Mouse (Mus musculus): ENCODE measurements around the gene Smpdl3b. TPM values are rescaled to one million over a fixed set of nuclear protein-coding genes. Genes with fewer than 3 reads are reported as not detected.
A peak's percentile ranks its signal among the peaks of the same experiment; 100 is the strongest.
"Not testable (repeated sequence)": the region's sequence is repeated elsewhere in the genome, so short reads cannot be mapped to it uniquely, and the experiment has no call there.

Gene Smpdl3b
- total RNA-seq (2021) = 1 to 10 TPM in 1 of 2 experiments, under 1 TPM in 1; 0.59 to 1.0 TPM
- long read RNA-seq, experiment 1, partial matches to known transcripts = 0 of 1 reads
- long read RNA-seq, experiment 1, other reads (novel, unspliced or antisense) = 1 of 1 reads
- long read RNA-seq, experiment 2, partial matches to known transcripts = 1 of 4 reads
- long read RNA-seq, experiment 2, other reads (novel, unspliced or antisense) = 1 of 4 reads

DNA sequence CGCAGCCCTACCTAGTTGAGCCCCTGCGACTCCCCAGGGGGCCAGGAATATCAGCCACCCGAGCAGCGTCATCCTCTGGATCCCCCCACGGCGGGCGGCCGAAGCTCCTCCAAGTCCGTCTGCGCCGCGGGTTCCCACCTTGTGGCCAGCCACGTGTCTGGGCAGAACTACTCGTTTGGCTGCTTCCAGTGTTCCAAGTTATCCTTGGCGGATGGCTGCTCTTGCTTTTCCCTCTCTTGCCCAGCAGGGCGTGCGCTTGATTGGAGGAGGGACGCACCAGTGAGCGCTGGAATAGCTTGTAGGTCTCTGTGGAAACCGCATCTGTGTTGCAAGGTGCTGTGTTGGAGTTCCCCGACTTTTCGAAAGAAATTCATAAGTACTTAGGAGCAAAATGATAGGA lies at the start of gene Smpdl3b:
Smpdl3b (minus strand) TSS at position 279 of the 400 bp plus-strand sequence.
- peak; percentile 76 for DNase-seq

DNA sequence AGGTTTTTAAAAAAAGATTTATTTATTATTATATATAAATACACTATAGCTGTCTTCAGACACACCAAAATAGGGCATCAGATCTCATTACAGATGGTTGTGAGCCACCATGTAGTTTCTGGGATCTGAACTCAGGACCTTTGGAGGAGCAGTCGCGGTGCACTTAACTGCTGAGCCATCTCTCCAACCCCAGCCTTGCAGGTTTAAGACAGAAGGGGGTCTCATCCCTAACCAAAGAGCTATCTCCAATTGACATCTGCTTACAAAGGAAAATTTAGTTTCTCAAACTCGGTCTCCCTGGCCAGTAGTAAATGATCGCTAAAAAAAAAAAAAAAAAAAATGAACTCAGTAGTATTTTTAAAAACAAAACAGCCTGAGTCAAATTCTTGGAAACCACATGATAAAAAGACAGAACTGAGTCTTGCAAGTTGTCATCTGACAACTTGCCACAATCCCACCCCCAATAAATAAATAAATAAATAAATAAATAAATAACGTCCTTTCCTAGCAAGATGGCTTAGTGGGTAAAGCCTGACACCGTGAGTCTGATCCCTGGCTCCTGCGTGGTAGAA lies 49.7 kb upstream of the Smpdl3b start:
- DNase-seq = no peak

DNA sequence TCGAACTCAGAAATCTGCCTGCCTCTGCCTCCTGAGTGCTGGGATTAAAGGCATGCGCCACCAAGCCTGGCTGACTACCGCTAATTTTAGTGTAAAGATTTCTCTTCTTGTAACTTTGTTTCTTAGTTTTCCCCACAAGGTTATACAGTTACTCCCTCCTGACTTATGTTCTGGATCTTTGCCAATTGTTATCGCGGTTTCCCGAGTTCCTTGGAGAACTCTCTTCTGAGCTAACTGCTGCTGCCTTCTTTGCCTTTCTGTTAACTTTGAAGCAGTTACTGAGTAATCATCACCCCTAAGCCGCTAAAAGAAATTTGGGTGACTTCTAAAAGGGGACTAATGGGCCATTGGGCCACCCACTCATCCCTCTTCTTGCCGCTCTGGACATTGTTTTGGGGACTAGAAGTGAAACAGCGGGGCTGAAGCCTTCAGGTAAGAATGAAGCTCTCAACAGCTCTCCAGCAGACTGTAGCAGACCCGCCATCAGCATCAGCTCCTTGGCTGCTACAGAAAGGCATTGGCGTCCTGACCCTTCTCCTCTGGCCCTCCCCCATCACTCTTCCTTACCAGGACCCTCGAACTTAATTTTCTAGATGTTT lies 48.6 kb upstream of the Smpdl3b start:
- no peak for DNase-seq

DNA sequence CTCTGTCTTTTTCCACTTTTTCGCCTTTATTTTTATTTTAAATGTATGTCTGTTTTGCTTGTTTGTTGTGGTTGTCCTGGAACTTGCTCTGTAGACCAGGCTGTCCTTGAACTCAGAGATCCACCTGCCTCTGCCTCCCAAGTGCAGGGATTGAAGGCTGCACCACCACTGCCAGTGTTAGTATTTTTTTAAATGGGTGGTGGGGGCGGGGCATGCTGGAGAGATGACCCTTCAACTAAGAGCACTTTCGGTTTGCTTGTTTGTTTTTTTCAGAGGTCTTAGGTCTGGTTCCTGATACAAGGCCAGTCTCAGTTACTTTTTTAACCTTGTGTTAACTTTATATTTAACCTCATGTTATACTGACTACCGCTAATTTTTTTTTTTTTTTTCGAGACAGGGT lies 48.1 kb upstream of the Smpdl3b start:
- no peak for DNase-seq

DNA sequence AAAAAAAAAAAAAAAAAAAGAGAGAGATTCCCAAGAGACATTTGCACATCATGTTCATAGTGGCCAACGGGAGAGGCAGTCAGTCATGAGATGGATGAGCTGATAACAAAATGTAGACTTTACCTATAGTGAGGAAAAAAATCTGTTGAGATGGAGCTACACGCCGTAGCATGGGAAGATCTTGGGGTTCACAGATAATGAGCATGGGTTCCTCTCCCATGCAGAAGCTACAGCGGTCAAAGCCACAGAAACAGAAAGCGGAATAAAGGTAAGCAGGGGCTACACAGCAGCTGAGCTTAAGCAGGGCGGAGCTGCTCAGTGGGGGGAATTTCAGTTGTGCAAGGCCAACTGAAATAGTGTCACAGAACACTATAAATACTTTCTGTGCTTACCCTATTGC lies 47.3 kb upstream of the Smpdl3b start:
- no peak for DNase-seq

DNA sequence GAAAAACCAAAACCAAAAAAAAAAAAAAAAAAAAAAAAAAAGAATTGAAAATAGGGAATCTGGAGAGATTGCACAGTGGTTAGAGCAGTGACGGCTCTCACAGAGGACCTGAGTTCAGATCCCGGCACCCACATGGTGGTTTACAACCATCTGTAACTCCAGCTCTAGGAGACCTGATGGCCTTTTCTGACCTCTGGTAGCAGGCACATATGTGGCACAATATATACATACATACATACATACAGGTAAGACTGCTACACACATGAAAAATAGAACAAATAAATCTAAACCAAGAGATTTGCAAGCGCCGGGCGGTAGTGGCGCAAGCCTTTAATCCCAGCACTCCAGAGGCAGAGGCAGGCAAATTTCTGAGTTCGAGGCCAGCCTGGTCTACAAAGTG lies 46.8 kb upstream of the Smpdl3b start:
- DNase-seq = no peak

DNA sequence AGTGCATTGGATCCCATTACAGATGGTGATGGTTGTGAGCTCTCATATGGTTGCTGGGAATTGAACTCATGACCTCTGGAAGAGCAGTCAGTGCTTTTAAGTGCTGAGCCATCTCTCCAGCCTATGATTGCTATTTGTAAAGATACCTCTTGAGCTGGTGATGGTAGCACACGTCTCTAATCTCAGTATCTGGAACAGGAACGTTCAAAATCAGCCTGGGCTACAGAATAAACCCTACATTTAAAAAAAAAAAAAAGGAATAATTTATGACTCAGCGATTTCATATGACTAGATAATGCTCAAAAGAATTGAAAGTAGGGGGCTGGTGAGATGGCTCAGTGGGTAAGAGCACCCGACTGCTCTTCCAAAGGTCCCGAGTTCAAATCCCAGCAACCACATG lies 46.2 kb upstream of the Smpdl3b start:
- no peak for DNase-seq

DNA sequence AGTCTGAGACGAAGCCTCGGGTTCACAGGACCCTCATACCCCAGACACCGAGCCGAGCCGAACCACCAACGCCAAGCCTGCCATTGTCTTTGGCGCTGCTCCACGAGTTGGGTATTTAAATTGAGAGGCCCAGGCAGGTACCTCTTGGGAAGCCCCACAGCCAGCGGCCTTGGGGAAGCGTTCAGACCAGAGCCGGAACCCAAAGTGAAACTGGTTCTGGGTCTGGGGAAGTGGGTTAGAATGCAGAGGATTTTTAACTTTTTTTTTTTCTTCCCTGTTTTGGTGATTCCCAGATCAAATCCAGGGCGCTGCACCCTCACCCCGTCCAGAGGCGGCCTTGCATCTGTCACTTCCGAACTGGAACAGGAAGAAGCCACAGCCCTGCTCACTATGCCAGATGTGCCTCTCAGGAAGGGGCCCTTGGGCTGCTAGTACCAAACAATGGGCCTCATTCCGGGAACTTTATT lies 45.2 kb upstream of the Smpdl3b start:
- peak; percentile 43 for DNase-seq

DNA sequence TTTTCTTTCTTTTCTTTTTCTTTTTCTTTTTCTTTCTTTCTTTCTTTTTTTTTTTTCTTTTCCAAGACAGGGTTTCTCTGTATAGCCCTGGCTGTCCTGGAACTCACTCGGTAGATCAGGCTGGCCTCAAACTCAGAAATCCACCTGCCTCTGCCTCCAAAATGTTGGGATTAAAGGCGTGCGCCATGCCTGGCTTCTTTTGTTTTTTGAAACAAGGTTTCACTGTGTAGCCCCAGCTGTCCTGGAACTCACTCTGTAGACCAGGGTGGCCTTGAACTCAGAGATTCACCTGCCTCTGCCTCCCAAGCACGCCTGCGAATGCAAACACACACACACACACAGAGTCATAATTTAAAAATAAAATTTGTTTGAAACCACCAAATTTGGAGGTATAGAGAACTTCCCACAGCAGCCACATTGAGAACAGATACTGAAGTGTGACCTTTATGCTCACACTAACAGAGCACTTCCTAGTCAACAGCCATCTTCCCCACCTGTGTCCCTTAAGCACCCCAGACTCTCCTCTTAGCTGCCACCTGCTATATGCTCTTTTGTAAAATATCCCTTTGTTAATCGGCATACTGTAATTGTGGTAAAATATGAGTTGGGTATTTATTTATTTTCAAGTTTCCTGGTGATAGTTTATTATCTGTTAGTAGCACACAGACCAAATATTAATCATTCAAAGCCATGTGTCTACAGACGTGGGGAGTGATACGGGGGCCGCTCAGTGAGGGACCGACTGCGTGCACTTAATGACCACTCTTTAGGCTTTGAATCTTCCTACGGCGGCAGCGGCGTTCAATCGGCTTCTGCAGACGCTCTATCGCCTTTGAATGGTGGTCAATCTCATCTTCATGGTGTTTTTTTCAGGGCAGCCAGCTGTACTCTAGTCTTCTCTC lies 44.4 kb upstream of the Smpdl3b start:
- DNase-seq = no peak

DNA sequence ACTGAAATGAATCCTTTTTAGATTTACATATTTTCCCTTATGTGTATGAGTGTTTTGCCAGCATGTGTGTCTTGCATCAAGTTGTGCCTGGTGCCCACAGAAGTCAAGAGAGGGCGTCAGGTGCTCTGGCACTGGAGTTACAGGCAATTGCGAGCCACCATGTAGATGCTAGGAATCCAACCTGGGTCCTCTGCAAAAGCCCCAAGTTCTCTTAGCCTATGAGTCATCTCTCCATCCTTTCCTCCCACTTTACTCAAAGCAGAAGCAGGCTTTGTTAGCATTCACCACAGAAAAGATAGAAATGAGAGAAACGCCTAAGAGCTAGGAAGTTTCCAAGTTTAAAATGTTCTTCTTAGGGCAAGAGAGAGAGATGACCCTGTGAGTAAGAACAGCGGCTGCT lies 42.8 kb upstream of the Smpdl3b start:
- no peak for DNase-seq

DNA sequence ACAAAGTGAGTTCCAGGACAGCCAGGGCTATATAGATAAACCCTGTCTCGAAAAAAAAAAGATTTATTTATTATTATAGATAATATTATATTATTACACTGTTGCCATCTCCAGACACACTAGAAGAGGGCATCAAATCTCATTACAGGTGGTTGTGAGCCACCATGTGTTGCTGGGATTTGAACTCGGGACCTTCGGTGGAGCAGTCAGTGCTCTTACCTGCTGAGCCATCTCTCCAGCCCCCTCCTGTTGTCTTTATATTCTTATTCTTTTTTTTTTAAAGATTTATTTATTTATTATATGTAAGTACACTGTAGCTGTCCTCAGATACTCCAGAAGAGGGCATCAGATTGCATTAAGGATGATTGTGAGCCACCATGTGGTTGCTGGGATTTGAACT lies 41.6 kb upstream of the Smpdl3b start:
- DNase-seq = not testable (repeated sequence)

DNA sequence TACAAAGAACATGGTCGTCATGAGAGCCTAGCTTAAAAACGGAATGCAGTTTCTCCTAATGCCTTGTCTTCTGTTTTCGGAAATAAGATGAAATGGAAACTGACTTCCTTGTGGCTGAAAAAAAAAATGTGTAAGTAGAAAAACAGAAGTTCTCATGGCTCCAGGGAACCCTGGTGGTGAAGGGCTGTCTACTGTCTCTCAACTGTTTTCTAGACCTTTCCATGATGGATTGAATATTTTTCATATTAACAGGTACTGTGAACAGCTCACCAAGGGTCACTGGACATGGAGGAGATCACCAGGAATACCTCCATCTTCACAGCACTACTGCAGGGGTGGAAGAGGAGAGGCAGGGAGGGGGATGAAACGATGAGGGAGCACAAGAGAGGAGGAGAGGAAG lies 41.0 kb upstream of the Smpdl3b start:
- no peak for DNase-seq

DNA sequence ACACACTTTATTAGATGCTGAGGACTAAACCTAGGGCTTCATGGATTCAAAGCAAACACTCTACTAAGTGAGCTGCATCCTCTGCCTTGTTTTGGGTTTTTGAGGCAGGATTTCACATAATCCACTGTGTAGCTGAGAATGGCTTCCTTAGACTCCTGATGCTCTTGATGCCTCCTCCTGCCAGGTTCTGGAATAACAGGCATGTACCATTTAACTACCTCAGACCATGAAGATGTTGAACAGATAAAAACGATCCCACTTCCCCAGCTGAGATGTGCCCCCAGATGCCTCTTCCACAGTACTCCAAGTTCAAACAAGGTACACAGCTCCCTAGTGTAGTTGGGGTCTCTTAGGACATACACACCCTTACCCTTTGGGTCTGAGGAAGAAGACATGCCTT lies 40.4 kb upstream of the Smpdl3b start:
- no peak for DNase-seq

DNA sequence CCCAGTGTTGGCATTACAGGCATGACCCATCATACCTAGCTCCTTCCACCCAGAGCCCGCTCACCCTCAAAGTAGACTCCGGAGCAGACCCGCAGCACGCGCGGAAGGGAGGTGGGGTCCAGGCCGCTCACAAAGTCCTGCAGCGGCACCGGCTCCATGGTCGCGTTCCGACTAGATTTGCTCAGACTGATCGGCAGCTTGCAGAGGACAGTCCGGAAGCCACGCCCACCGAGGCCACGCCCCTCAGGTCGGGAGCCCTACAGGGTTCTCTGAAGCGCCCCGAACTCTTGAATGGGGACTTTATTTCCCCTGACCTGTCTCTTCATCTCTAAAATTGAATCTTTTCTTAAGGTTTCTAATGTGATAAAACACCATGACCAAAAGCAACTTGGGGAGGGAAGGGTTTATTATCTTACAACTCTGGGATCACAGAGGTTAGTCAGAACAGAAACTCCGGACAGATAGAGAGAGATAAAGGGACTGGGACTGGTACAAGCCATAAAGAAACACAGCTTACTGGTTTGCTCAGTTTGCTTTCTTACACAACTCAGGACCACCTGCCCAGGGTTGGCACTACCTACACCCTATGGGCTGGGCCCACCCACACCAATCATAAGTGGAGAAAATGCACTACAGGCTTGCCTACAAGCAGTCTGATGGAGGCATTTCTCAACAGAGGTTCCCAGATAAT lies 39.3 kb upstream of the Smpdl3b start, which contains the start of gene Themis2:
Themis2 (minus strand) TSS at position 192 of the 691 bp plus-strand sequence.
- DNase-seq = peak; percentile 62

DNA sequence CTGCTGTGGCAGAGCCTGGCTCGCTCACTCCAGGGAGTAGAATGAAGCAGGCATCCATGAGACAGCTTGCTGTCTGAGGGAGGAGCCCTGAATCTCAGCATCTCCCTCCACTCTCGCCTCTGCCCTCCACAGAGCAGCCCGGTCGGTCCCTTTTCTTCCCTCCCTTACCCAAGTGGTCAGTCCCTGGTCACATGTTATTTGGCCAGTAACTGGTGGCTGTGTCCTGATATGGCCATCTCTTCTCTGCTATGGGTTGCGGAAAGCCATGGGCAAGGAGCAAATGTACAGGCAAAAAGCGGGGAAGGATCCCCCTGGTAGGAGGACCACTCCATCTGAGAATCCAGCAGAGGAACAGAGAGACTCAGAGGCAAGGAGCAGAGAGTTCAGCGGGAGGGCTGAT lies 38.1 kb upstream of the Smpdl3b start:
- DNase-seq = no peak

DNA sequence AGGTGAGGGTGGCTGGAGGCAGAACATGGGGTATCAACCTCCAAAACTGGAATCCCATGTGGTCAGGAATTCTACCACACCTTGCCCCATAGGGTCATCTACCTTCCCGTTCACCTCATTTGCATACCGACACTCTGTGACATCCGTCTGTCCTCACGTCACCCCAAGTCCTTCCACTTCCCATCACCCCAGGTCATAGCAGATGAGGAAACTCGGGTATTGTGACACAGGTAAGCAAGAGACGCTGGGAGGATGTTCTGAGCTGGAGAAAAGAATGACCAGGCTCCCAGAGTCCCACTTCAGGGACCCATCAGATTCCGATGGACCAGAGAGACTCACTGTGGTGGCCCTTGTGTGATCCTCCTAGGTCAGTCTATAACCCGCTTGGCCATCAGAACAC lies 37.7 kb upstream of the Smpdl3b start:
- DNase-seq = no peak

DNA sequence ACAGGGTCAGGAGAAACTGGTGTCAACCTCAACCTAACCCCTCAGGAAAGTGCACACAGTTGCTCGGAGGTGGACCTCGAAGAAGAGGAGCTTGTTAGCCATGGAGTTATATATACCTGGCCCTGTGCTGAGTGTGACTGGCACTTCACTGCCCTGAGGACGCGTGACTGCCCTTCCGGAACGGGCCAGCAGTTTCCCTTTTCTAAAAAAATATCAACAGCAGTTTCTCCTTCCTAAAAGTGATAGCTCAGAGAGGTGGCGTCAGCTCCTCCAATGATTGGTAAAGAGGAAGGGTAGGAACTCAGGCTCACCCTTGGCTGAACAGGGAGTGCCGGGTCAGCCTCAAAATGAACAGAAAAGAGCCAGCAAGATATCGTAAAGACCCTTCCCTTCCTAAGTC lies 37.0 kb upstream of the Smpdl3b start:
- DNase-seq = no peak

DNA sequence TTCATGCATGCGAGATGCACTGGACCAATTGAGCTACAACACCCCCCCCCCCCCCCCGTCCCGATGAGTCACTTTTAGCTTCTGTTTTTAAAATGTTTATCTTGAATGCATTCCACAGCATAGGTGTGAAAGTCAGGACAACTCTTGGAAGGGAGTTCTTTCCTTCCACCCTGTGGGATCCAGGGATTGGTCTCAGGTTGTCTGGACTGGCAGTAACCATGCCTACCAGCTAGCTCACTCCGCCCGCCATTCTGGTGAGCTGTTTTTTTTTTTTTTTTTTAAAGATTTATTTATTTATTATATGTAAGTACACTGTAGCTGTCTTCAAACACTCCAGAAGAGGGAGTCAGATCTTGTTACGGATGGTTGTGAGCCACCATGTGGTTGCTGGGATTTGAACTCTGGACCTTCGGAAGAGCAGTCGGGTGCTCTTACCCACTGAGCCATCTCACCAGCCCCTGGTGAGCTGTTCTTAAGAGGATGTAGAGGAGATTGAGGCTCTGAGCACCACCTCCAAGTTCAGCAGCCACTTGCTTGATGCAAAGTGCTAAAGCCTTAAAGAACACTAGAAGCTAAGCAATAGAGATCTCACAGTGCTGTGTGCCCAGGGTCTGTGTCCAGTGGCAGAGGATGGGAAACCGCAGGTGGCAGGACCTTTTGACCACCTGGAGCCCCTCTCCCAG lies 36.4 kb upstream of the Smpdl3b start:
- DNase-seq = not testable (repeated sequence)

DNA sequence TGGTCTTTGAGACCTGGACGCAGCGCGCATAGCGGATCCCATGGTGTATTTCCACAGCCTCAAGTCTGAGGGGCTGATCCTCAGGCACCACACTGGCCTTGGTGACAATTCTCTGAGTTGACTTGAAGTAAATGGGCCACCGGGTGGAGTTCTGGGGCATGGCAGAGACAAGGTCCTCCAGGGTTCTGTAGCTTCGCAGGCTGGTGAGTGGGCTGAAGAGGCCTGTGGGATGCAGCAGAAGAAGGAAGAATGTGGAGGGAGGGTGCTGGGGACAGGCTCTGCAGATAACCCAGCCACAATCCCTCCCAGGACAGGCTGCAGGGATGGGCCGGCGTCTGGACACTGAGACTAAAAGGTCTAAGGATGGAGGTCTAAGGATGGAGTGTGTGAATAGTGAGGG lies 32.7 kb upstream of the Smpdl3b start:
- DNase-seq = no peak

DNA sequence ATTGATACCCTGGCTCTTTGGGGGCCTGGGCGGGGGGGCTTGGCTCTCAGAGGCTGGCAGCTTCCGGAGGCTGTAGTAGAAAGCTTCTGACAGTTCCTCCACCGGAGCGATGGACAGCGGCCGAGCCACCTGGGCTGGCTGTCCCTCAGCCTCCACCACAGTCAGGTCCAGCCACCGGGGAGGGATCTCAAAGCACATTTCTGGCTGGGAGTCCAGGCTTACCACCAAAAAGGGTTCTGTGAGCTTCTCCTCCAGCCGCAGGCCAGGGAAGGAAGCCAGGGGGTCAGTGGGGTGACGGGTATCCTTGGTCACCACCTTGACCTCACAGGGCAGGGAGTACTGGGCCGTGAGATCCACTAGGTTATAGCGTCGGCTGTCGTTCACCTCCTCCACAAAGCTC lies 28.2 kb upstream of the Smpdl3b start:
- DNase-seq = no peak

DNA sequence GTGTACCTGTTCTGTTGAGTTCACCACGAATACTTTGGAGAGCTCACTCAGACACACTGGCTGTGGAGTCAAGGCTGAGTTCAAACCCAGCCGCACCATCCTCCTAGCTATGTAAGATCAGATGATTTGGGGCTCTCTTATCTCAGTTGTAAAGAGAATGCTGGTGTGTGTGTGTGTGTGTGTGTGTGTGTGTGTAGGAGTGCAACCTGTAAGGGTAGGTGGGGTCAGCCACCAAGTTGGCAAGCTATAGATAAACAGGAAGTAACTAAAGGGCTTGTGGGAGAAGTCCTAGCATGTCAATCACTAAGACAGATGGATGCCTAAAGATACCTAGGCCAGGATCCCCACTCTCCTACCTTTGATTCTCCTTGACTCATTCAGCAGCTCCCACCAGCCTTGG lies 26.7 kb upstream of the Smpdl3b start:
- no peak for DNase-seq

DNA sequence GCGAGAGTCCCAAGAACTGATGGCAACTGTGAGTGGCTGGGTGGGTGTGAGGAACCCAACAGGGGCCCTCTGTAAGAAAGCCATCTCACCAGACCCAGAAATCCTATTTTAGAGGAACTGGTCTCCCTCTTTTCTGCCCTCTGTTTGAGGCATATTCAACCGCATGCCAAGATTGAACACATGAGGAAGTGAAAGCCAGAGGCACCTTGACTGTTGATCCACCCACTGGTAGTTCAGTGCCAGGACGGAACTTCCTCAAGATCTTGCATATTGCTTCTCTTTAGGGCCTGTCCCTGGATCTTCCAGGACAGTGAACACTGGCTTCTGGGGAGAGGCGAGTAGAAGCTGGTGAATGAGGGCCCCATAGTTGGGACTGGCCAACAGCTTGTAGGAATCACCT lies 23.2 kb upstream of the Smpdl3b start:
- DNase-seq = no peak
